In the genomic region with DNA sequence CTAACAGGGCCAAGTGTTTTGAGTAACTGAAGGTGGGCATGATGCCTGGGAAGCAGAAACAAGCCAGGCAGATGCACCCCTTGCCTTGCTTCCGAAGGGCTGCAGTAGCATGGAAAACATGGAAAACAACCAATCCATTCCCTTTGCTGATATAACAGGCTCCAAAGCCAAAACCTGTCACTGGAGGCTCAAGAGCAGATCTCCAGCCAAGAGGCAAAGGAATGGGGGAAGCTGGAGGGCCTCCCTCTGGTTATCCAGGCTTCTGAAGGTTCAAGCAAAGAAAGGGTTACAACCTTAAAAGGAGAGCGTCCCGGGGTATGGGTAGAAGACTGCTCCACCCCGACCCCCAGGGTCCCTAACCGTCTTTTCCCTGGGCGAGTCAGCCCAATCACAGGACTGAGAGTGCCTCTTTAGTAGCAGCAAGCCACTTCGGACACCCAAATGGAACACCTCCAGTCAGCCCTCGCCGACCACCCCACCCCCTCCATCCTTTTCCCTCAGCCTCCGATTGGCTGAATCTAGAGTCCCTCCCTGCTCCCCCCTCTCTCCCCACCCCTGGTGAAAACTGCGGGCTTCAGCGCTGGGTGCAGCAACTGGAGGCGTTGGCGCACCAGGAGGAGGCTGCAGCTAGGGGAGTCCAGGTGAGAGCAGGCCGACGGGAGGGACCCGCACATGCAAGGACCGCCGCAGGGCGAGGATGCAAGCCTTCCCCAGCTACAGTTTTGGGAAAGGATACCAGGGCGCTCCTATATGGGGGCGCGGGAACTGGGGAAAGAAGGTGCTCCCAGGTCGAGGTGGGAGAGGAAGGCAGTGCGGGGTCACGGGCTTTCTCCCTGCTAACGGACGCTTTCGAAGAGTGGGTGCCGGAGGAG, we compare ENCODE assay signal across 8 mouse cellular contexts. TPM values are rescaled to one million over a fixed set of nuclear protein-coding genes. Genes with fewer than 3 reads are reported as not detected.
DNase-seq lines count a peak whose midpoint lies in the region; ATAC-seq lines count a peak whose summit lies in the region.

A gene (plus strand): TSS at position 549 of the 872 bp plus-strand sequence.

- no peak for ATAC-seq in intestine, embryonic 15.5 days

- peak within 1 kb of the TSS; percentile 26 for H3K4me3 ChIP-seq in intestine, embryonic 15.5 days (replicated peaks)

- H3K27me3 ChIP-seq in intestine, embryonic 15.5 days (replicated peaks), result peaks cover 31% of the 10 kb centered on the region

- no peak within 1 kb of the TSS for H3K27ac ChIP-seq in intestine, embryonic 15.5 days

- DNase-seq in 3T3-L1 (ENCODE audit: low read depth, low spot score) (peak; percentile 67), adipocyte (ENCODE audit: low spot score) (peak; percentile 28)
- DNase-seq in embryo, embryonic 9.5 days (ENCODE audit: extremely low spot score), result peak; percentile 44
- DNase-seq in gonadal fat pad, adult 2 months (ENCODE audit: low read depth), result no peak
- DNase-seq in left cerebral cortex, postnatal 4 days, result peak; percentile 63
- DNase-seq in neural tube, embryonic 10.5 days (ENCODE audit: extremely low spot score, low spot score), result peak; percentile 55
- DNase-seq in thymus, postnatal 25 days, result peak; percentile 87

- H3K4me2 ChIP-seq in intestine, embryonic 15.5 days (replicated peaks), result peak within 1 kb of the TSS; percentile 62

- no peaks in the 10 kb centered on the region for H3K9me3 ChIP-seq in intestine, embryonic 15.5 days

- peak within 1 kb of the TSS; percentile 15; the same call in 1 of the 2 replicates for H3K9ac ChIP-seq in intestine, embryonic 15.5 days

- H3K4me1 ChIP-seq in intestine, embryonic 15.5 days (replicated peaks), result peaks cover 10% of the 10 kb centered on the region

- no peaks in the 10 kb centered on the region for H3K36me3 ChIP-seq in intestine, embryonic 15.5 days

- intact Hi-C loops in left cerebral cortex, postnatal 4 days (cut with DNase I), result loop anchor here (2.0 to 5.0 kb wide), 2 partner anchors 24 to 56 kb away; a partner anchor contains a TSS

- 2% methylated on average over 30 of the region's 30 CpGs for WGBS in intestine, embryonic 15.5 days

RNA-seq across cellular contexts. Expression of the gene that starts here (rescaled TPM):
- polyA plus RNA-seq in gonadal fat pad, adult 2 months (2012; rRNA removed), result 41.8 and 48.5 TPM in 2 replicates
- 1.8 and 2.1 TPM in 2 replicates for polyA plus RNA-seq in intestine, embryonic 15.5 days (2015; fragmentation: Nextera tagmentation; extraction: Ambion mirVana)
- 100 to 1,000 TPM; 130 to 177 TPM for total RNA-seq in left cerebral cortex, postnatal 4 days (2021)

Comparison
In these comparisons a context has a peak if more than half of its experiments do, and no peak if none do; other contexts are left out.
1. RNA of the gene that starts here (polyA plus RNA-seq): 41.8 to 48.5 TPM in gonadal fat pad, adult 2 months; 1.8 to 2.1 TPM in intestine, embryonic 15.5 days; every median in the first group is over 10 times any median in the second.